Mouse (Mus musculus): Measurements from ENCODE around the gene Prox1. TPM values are rescaled to one million over a fixed set of nuclear protein-coding genes. Genes with fewer than 3 reads are reported as not detected.
A peak's percentile ranks its signal among the peaks of the same experiment; 100 is the strongest.

Prox1 gene
- polyA plus RNA-seq, 1 experiment from 2014 or later: 3.1 TPM

- Histone ChIP-seq H3K9me3 (no peaks in the 10 kb centered on the region), H3K27ac (no peak overlapping the region), H3K27me3 (ENCODE audit: poor library complexity, severe bottlenecking) (peaks cover 56% of the 10 kb centered on the region), H3K36me3 (replicated peaks) (no peaks in the 10 kb centered on the region), H3K4me3 (no peak overlapping the region), H3K4me1 (peaks cover 38% of the 10 kb centered on the region)
- 75% methylated on average over 7 of the region's 7 CpGs for WGBS
- DNase-seq (ENCODE audit: extremely low spot score, low spot score): no peak
These were observed 16.2 kb downstream of the Prox1 start for GRCm38 (mm10) chr1:190154292-190154691.

GRCm38 (mm10) chr1:190152603-190153002 lies 17.9 kb downstream of the Prox1 start:
- DNase-seq (ENCODE audit: extremely low spot score, low spot score): no peak
- Histone ChIP-seq H3K4me1 (peaks cover 40% of the 10 kb centered on the region), H3K36me3 (replicated peaks) (no peaks in the 10 kb centered on the region), H3K9me3 (no peaks in the 10 kb centered on the region), H3K4me3 (no peak overlapping the region), H3K27ac (no peak overlapping the region), H3K27me3 (ENCODE audit: poor library complexity, severe bottlenecking) (peaks cover 50% of the 10 kb centered on the region)
- 93% methylated on average over 6 of the region's 6 CpGs for WGBS

- WGBS: 33% methylated on average over 17 of the region's 17 CpGs
These were observed 21.2 kb downstream of the Prox1 start for GRCm38 (mm10) chr1:190149233-190149741.

GRCm38 (mm10) chr1:190148661-190149232 lies 21.8 kb downstream of the Prox1 start:
- no peak for DNase-seq (ENCODE audit: extremely low spot score, low spot score)
- Histone ChIP-seq H3K36me3 (replicated peaks) (no peaks in the 10 kb centered on the region), H3K4me3 (peak overlapping the region; percentile 25), H3K4me1 (peaks cover 28% of the 10 kb centered on the region), H3K27me3 (ENCODE audit: poor library complexity, severe bottlenecking) (peaks cover 56% of the 10 kb centered on the region), H3K9me3 (no peaks in the 10 kb centered on the region), H3K27ac (no peak overlapping the region)
- WGBS: 20% methylated on average over 12 of the region's 12 CpGs

More at GRCm38 (mm10) chr1:190149233-190149741, 21.2 kb downstream of the Prox1 start:
- Histone ChIP-seq H3K27ac (0 out of 2 replicates have a peak overlapping the region, but pooled peaks have one; percentile 42), H3K36me3 (replicated peaks) (no peaks in the 10 kb centered on the region), H3K9me3 (no peaks in the 10 kb centered on the region), H3K27me3 (ENCODE audit: poor library complexity, severe bottlenecking) (peaks cover 61% of the 10 kb centered on the region), H3K4me3 (peak overlapping the region; percentile 25; the same call in 1 of the 2 replicates), H3K4me1 (peaks cover 29% of the 10 kb centered on the region)
- no peak for DNase-seq (ENCODE audit: extremely low spot score, low spot score)

- 92% methylated on average over 6 of the region's 6 CpGs for WGBS
- Histone ChIP-seq H3K4me1 (peaks cover 24% of the 10 kb centered on the region), H3K27ac (no peak overlapping the region), H3K36me3 (replicated peaks) (no peaks in the 10 kb centered on the region), H3K4me3 (no peak overlapping the region), H3K27me3 (ENCODE audit: poor library complexity, severe bottlenecking) (peaks cover 54% of the 10 kb centered on the region), H3K9me3 (no peaks in the 10 kb centered on the region)
- no peak for DNase-seq (ENCODE audit: extremely low spot score, low spot score)
These were observed 22.7 kb downstream of the Prox1 start for GRCm38 (mm10) chr1:190147816-190148215.

GRCm38 (mm10) chr1:190144416-190144815 lies 26.1 kb downstream of the Prox1 start:
- Histone ChIP-seq H3K27ac (no peak overlapping the region), H3K4me3 (no peak overlapping the region), H3K4me1 (peaks cover 45% of the 10 kb centered on the region), H3K9me3 (no peaks in the 10 kb centered on the region), H3K27me3 (ENCODE audit: poor library complexity, severe bottlenecking) (peaks cover 42% of the 10 kb centered on the region), H3K36me3 (replicated peaks) (no peaks in the 10 kb centered on the region)
- no peak for DNase-seq (ENCODE audit: extremely low spot score, low spot score)

GRCm38 (mm10) chr1:190143593-190143992 lies 26.9 kb downstream of the Prox1 start:
- H3K4me3 ChIP-seq: no peak overlapping the region
- H3K4me1 ChIP-seq: peaks cover 45% of the 10 kb centered on the region
- H3K36me3 ChIP-seq (replicated peaks): no peaks in the 10 kb centered on the region
- no peak overlapping the region for H3K27ac ChIP-seq
- peaks cover 42% of the 10 kb centered on the region for H3K27me3 ChIP-seq (ENCODE audit: poor library complexity, severe bottlenecking)
- no peaks in the 10 kb centered on the region for H3K9me3 ChIP-seq
- DNase-seq (ENCODE audit: extremely low spot score, low spot score): no peak
- WGBS: 95% methylated on average over 9 of the region's 9 CpGs

- Histone ChIP-seq H3K36me3 (replicated peaks) (no peaks in the 10 kb centered on the region), H3K9me3 (no peaks in the 10 kb centered on the region), H3K4me3 (no peak overlapping the region), H3K4me1 (peaks cover 45% of the 10 kb centered on the region), H3K27me3 (ENCODE audit: poor library complexity, severe bottlenecking) (peaks cover 39% of the 10 kb centered on the region), H3K27ac (no peak overlapping the region)
- DNase-seq (ENCODE audit: extremely low spot score, low spot score): no peak
- WGBS: 48% methylated on average over 4 of the region's 4 CpGs
These were observed 27.9 kb downstream of the Prox1 start for GRCm38 (mm10) chr1:190142584-190142983.

- Histone ChIP-seq H3K27me3 (ENCODE audit: poor library complexity, severe bottlenecking) (peaks cover 23% of the 10 kb centered on the region), H3K36me3 (replicated peaks) (no peaks in the 10 kb centered on the region), H3K4me3 (no peak overlapping the region), H3K4me1 (peaks cover 47% of the 10 kb centered on the region), H3K9me3 (no peaks in the 10 kb centered on the region), H3K27ac (0 out of 2 replicates have a peak overlapping the region, but pooled peaks have one; percentile 31)
- no peak for DNase-seq (ENCODE audit: extremely low spot score, low spot score)
- WGBS: 42% methylated on average over 6 of the region's 6 CpGs
These were observed 30.0 kb downstream of the Prox1 start for GRCm38 (mm10) chr1:190140519-190140918.

- Histone ChIP-seq H3K9me3 (no peaks in the 10 kb centered on the region), H3K4me3 (no peak overlapping the region), H3K36me3 (replicated peaks) (no peaks in the 10 kb centered on the region), H3K27me3 (ENCODE audit: poor library complexity, severe bottlenecking) (peaks cover 22% of the 10 kb centered on the region), H3K4me1 (peaks cover 47% of the 10 kb centered on the region), H3K27ac (no peak overlapping the region)
- no peak for DNase-seq (ENCODE audit: extremely low spot score, low spot score)
- 50% methylated on average over 13 of the region's 13 CpGs for WGBS
These were observed 30.7 kb downstream of the Prox1 start for GRCm38 (mm10) chr1:190139711-190140405.

GRCm38 (mm10) chr1:190137943-190138342 lies 32.6 kb downstream of the Prox1 start:
- WGBS: 95% methylated on average over 10 of the region's 10 CpGs
- H3K36me3 ChIP-seq (replicated peaks): no peaks in the 10 kb centered on the region
- peaks cover 53% of the 10 kb centered on the region for H3K4me1 ChIP-seq
- H3K27me3 ChIP-seq (ENCODE audit: poor library complexity, severe bottlenecking): peaks cover 19% of the 10 kb centered on the region
- H3K9me3 ChIP-seq: no peaks in the 10 kb centered on the region
- DNase-seq (ENCODE audit: extremely low spot score, low spot score): no peak
- no peak overlapping the region for H3K4me3 ChIP-seq
- no peak overlapping the region; the same call in 1 of the 2 replicates for H3K27ac ChIP-seq

- no peaks in the 10 kb centered on the region for H3K36me3 ChIP-seq (replicated peaks)
- no peak overlapping the region for H3K4me3 ChIP-seq
- H3K4me1 ChIP-seq: peaks cover 58% of the 10 kb centered on the region
- no peaks in the 10 kb centered on the region for H3K9me3 ChIP-seq
- DNase-seq (ENCODE audit: extremely low spot score, low spot score): no peak
- H3K27me3 ChIP-seq (ENCODE audit: poor library complexity, severe bottlenecking): peaks cover 31% of the 10 kb centered on the region
- 47% methylated on average over 4 of the region's 4 CpGs for WGBS
- no peak overlapping the region for H3K27ac ChIP-seq
These were observed 37.6 kb downstream of the Prox1 start for GRCm38 (mm10) chr1:190132897-190133296.

- no peak overlapping the region for H3K4me3 ChIP-seq
- DNase-seq (ENCODE audit: extremely low spot score, low spot score): no peak
- H3K27me3 ChIP-seq (ENCODE audit: poor library complexity, severe bottlenecking): peaks cover 37% of the 10 kb centered on the region
- H3K9me3 ChIP-seq: no peaks in the 10 kb centered on the region
- H3K27ac ChIP-seq: no peak overlapping the region
- H3K36me3 ChIP-seq (replicated peaks): no peaks in the 10 kb centered on the region
- peaks cover 68% of the 10 kb centered on the region for H3K4me1 ChIP-seq
- 72% methylated on average over 4 of the region's 4 CpGs for WGBS
These were observed 39.6 kb downstream of the Prox1 start for GRCm38 (mm10) chr1:190130888-190131287.
